Mouse (Mus musculus) thymus, adult 2 months (tissue): ENCODE measurements around the gene Zbtb22. TPM values are rescaled to one million over a fixed set of nuclear protein-coding genes. Genes with fewer than 3 reads are reported as not detected.

Experiments
- DNase-seq: peaks from one replicate; pipeline ENCODE4 v3.0.0; 2021
- H3K27ac ChIP-seq: fragments of 200-500 bp; 2 replicates; pipeline ENCODE4 v1.5.1; 2012; ENCODE audit warnings: low read length, control low read depth; ENCODE audit not compliant: control insufficient read depth, insufficient read depth
- H3K27me3 ChIP-seq: fragments of 200-500 bp; 2 replicates; pipeline ENCODE4 v1.6.1; 2012; ENCODE audit warnings: mild to moderate bottlenecking, low read length, moderate library complexity, mixed read lengths; ENCODE audit not compliant: control insufficient read depth, insufficient read depth
- H3K36me3 ChIP-seq: fragments of 200-500 bp; 2 replicates; pipeline ENCODE4 v1.6.1; 2012; ENCODE audit warnings: mild to moderate bottlenecking, low read length, moderate library complexity; ENCODE audit not compliant: control insufficient read depth, insufficient read depth
- H3K4me1 ChIP-seq: fragments of 200-500 bp; replicated peaks from 2 replicates; pipeline ENCODE4 v1.6.1; 2012; ENCODE audit warnings: low read length; ENCODE audit not compliant: control insufficient read depth, insufficient read depth
- H3K4me3 ChIP-seq: fragments of 200-500 bp; 2 replicates; pipeline ENCODE4 v1.5.1; 2012; ENCODE audit warnings: mild to moderate bottlenecking, low read length, control low read depth, moderate library complexity; ENCODE audit not compliant: control insufficient read depth, insufficient read depth
- CTCF ChIP-seq: fragments of 200-500 bp; IDR thresholded peaks from 2 replicates; pipeline ENCODE4 v1.5.1; 2012; ENCODE audit warnings: mild to moderate bottlenecking, control low read depth, low read length, moderate library complexity, borderline replicate concordance; ENCODE audit not compliant: control insufficient read depth, poor library complexity, insufficient read depth; ENCODE audit errors: extremely low read depth
- POLR2A ChIP-seq: fragments of 200-500 bp; IDR thresholded peaks from 2 replicates; pipeline ENCODE4 v1.6.1; 2012; ENCODE audit warnings: mild to moderate bottlenecking, low read length, control low read depth, moderate library complexity; ENCODE audit not compliant: control insufficient read depth, poor library complexity, insufficient read depth; ENCODE audit errors: extremely low read depth
- WGBS: fragments of 180-500 bp; shearing (Covaris S2); methylation state at CpG from one replicate; pipeline ENCODE4 v1.1.7; 2018; 5-methylcytosine and 5-hydroxymethylcytosine counted together
- polyA plus RNA-seq: library from polyadenylated mRNA; depleted of rRNA; stranded (reverse); fragments of >200 nt; gene quantifications from 2 replicates; pipeline ENCODE4 v1.2.3, GENCODE M21; 2012

Zbtb22 gene
- polyA plus RNA-seq, 1 experiment: 120 TPM

- Histone ChIP-seq H3K4me1 (peaks cover 18% of the 10 kb centered on the region), H3K4me3 (peak overlapping the region; percentile 75), H3K27ac (peak overlapping the region; percentile 93), H3K36me3 (peaks cover 6% of the 10 kb centered on the region; the same call in 1 of the 2 replicates), H3K27me3 (no peaks in the 10 kb centered on the region)
- TF ChIP-seq POLR2A: 0 out of 2 replicates have a peak, but pooled peaks have one; percentile 7
- no peak for TF ChIP-seq CTCF
- WGBS: under 1% methylated on average over 45 of the region's 45 CpGs
- DNase-seq: peak; percentile 79
Observed at GRCm38 (mm10) chr17:33930280-33931158, 14.8 kb downstream of the Zbtb22 start.

GRCm38 (mm10) chr17:33931159-33931866 is 15.6 kb downstream of the Zbtb22 start:
- no peak for TF ChIP-seq POLR2A
- no peak for TF ChIP-seq CTCF
- no peak overlapping the region for H3K27ac ChIP-seq
- 34% methylated on average over 18 of the region's 18 CpGs for WGBS
- H3K4me3 ChIP-seq: peak overlapping the region; percentile 75
- H3K27me3 ChIP-seq: no peaks in the 10 kb centered on the region
- peaks cover 18% of the 10 kb centered on the region for H3K4me1 ChIP-seq
- DNase-seq: no peak
- peaks cover 6% of the 10 kb centered on the region; the same call in 1 of the 2 replicates for H3K36me3 ChIP-seq

GRCm38 (mm10) chr17:33931947-33932346 is 16.2 kb downstream of the Zbtb22 start:
- Histone ChIP-seq H3K36me3 (peaks cover 9% of the 10 kb centered on the region), H3K27me3 (no peaks in the 10 kb centered on the region), H3K4me3 (no peak overlapping the region), H3K27ac (no peak overlapping the region), H3K4me1 (peaks cover 18% of the 10 kb centered on the region)
- TF ChIP-seq CTCF (no peak), POLR2A (no peak)
- 95% methylated on average over 11 of the region's 11 CpGs for WGBS
- DNase-seq: no peak

- peaks cover 14% of the 10 kb centered on the region for H3K36me3 ChIP-seq
- no peak for DNase-seq
- no peak overlapping the region for H3K4me3 ChIP-seq
- no peak overlapping the region for H3K27ac ChIP-seq
- peaks cover 18% of the 10 kb centered on the region for H3K4me1 ChIP-seq
- H3K27me3 ChIP-seq: no peaks in the 10 kb centered on the region
- TF ChIP-seq POLR2A (no peak), CTCF (no peak)
- 98% methylated on average over 14 of the region's 14 CpGs for WGBS
Observed at GRCm38 (mm10) chr17:33932448-33932847, 16.7 kb downstream of the Zbtb22 start.

GRCm38 (mm10) chr17:33932970-33933369 is 17.3 kb downstream of the Zbtb22 start:
- Histone ChIP-seq H3K4me3 (no peak overlapping the region), H3K27me3 (no peaks in the 10 kb centered on the region), H3K36me3 (peaks cover 17% of the 10 kb centered on the region), H3K4me1 (peaks cover 18% of the 10 kb centered on the region), H3K27ac (no peak overlapping the region)
- WGBS: over 99% methylated on average over 15 of the region's 15 CpGs
- no peak for DNase-seq
- no peak for TF ChIP-seq CTCF
- TF ChIP-seq POLR2A: no peak

- Histone ChIP-seq H3K4me3 (no peak overlapping the region), H3K27me3 (no peaks in the 10 kb centered on the region), H3K36me3 (peaks cover 17% of the 10 kb centered on the region), H3K4me1 (peaks cover 21% of the 10 kb centered on the region), H3K27ac (no peak overlapping the region)
- no peak for TF ChIP-seq POLR2A
- TF ChIP-seq CTCF: no peak
- 97% methylated on average over 21 of the region's 21 CpGs for WGBS
- no peak for DNase-seq
Observed at GRCm38 (mm10) chr17:33935422-33936055, 19.8 kb downstream of the Zbtb22 start.
